Mouse (Mus musculus): ENCODE measurements around the gene Fam196b. TPM values are rescaled to one million over a fixed set of nuclear protein-coding genes. Genes with fewer than 3 reads are reported as not detected.

The Fam196b gene
- polyA plus RNA-seq, 1 experiment from 2014 or later, result 0.21 TPM

DNA sequence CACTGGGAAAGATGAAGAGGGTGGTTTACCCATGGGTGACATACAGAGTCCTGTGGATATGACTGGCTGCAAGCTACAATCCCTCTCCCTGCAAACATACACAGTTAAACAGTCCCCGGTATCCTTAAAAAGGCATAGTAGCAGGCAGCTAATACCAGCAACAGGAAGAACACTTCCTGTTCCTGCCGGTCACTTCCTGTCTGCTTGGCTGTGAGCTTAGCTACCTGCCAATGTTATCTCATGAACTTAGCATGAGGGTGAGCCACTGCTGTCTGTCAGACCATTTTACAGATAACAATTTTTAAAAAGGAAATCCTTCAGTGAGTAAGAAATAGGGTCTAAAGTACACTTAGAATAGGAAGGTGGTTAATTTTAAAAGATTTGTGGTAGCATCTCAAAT lies 83.9 kb downstream of the Fam196b start:
- Histone ChIP-seq H3K9ac (ENCODE audit: low read length) (no peak overlapping the region), H3K4me3 (ENCODE audit: low read depth, low read length) (no peak overlapping the region), H3K27ac (replicated peaks; ENCODE audit: low read depth, low read length) (no peak overlapping the region), H3K4me1 (ENCODE audit: control insufficient read depth, insufficient read depth, low read length) (no peaks in the 10 kb centered on the region), H3K9me3 (ENCODE audit: control insufficient read depth, low read length) (no peaks in the 10 kb centered on the region), H3K27me3 (ENCODE audit: control insufficient read depth, insufficient read depth, low read length) (no peaks in the 10 kb centered on the region), H3K4me2 (ENCODE audit: low read depth, severe bottlenecking) (no peak overlapping the region), H3K36me3 (ENCODE audit: control insufficient read depth, insufficient read depth, low read length) (no peaks in the 10 kb centered on the region)
- DNase-seq (ENCODE audit: low spot score) (no peak), ATAC-seq (ENCODE audit: insufficient number of reproducible peaks, low FRiP score, low TSS enrichment, low read depth) (no peak)
- WGBS, result 93% methylated on average over 2 of the region's 2 CpGs

DNA sequence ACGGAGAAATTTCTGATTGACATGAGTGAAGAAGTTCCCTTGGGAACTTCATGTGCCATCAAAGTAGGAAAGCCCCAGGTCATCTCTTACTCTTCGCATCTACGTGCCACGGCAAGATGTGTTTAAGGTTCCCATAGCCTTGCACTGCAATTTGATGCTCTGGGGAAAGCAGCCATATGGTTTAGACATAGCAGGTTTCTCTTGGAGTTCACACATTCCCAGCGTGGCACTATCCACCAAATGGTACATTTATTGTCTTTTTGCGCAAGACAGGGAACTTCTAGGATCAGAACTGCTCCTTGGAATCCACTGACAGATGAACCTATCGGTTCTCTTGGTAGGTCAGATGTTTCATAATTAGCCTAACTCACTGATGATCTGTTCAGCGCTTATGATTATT lies 86.7 kb downstream of the Fam196b start:
- no peaks in the 10 kb centered on the region for H3K9me3 ChIP-seq (ENCODE audit: control insufficient read depth, low read length)
- WGBS, result 82% methylated on average over 8 of the region's 8 CpGs
- H3K27ac ChIP-seq (replicated peaks; ENCODE audit: low read depth, low read length), result no peak overlapping the region
- no peak overlapping the region for H3K4me3 ChIP-seq (ENCODE audit: low read depth, low read length)
- no peak overlapping the region for H3K4me2 ChIP-seq (ENCODE audit: low read depth, severe bottlenecking)
- no peaks in the 10 kb centered on the region for H3K36me3 ChIP-seq (ENCODE audit: control insufficient read depth, insufficient read depth, low read length)
- H3K9ac ChIP-seq (ENCODE audit: low read length), result no peak overlapping the region
- no peaks in the 10 kb centered on the region for H3K27me3 ChIP-seq (ENCODE audit: control insufficient read depth, insufficient read depth, low read length)
- H3K4me1 ChIP-seq (ENCODE audit: control insufficient read depth, insufficient read depth, low read length), result no peaks in the 10 kb centered on the region
- DNase-seq (ENCODE audit: low spot score), result no peak
- ATAC-seq (ENCODE audit: insufficient number of reproducible peaks, low FRiP score, low TSS enrichment, low read depth), result no peak

GRCm38 (mm10) chr11:34405311-34405710 lies 90.7 kb downstream of the Fam196b start:
- WGBS, result 89% methylated on average over 1 of the region's 1 CpGs
- Histone ChIP-seq H3K9me3 (ENCODE audit: control insufficient read depth, low read length) (no peaks in the 10 kb centered on the region), H3K9ac (ENCODE audit: low read length) (no peak overlapping the region), H3K27ac (replicated peaks; ENCODE audit: low read depth, low read length) (no peak overlapping the region), H3K4me1 (ENCODE audit: control insufficient read depth, insufficient read depth, low read length) (no peaks in the 10 kb centered on the region), H3K27me3 (ENCODE audit: control insufficient read depth, insufficient read depth, low read length) (no peaks in the 10 kb centered on the region), H3K4me2 (ENCODE audit: low read depth, severe bottlenecking) (no peak overlapping the region), H3K4me3 (ENCODE audit: low read depth, low read length) (no peak overlapping the region), H3K36me3 (ENCODE audit: control insufficient read depth, insufficient read depth, low read length) (no peaks in the 10 kb centered on the region)
- ATAC-seq (ENCODE audit: insufficient number of reproducible peaks, low FRiP score, low TSS enrichment, low read depth), result no peak
- DNase-seq (ENCODE audit: low spot score), result no peak

GRCm38 (mm10) chr11:34406309-34406708 lies 91.7 kb downstream of the Fam196b start:
- 61% methylated on average over 8 of the region's 8 CpGs for WGBS
- Histone ChIP-seq H3K9me3 (ENCODE audit: control insufficient read depth, low read length) (no peaks in the 10 kb centered on the region), H3K4me2 (ENCODE audit: low read depth, severe bottlenecking) (no peak overlapping the region), H3K36me3 (ENCODE audit: control insufficient read depth, insufficient read depth, low read length) (no peaks in the 10 kb centered on the region), H3K9ac (ENCODE audit: low read length) (no peak overlapping the region), H3K27ac (replicated peaks; ENCODE audit: low read depth, low read length) (no peak overlapping the region), H3K27me3 (ENCODE audit: control insufficient read depth, insufficient read depth, low read length) (no peaks in the 10 kb centered on the region), H3K4me3 (ENCODE audit: low read depth, low read length) (no peak overlapping the region), H3K4me1 (ENCODE audit: control insufficient read depth, insufficient read depth, low read length) (no peaks in the 10 kb centered on the region)
- DNase-seq (ENCODE audit: low spot score) (no peak), ATAC-seq (ENCODE audit: insufficient number of reproducible peaks, low FRiP score, low TSS enrichment, low read depth) (no peak)

DNA sequence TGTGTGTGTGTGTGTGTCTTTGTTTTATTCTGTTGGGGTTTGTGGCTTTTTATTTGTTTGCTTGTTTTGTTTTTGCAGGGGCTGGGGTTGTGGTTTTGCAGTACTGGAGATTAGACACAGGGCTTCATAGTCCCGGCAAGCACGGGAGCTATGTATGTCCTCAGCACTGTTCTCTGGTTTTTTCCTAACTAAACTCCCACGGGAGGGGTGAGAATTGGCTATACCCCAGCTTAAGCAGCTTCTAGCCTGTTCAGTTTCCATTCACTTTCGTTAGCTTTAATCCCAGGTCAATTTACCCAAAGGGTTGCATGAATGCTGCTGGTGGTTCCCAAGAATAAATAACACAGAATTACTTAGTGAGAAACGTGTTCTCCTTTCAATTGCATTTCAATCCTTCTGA lies 92.2 kb downstream of the Fam196b start:
- Histone ChIP-seq H3K4me2 (ENCODE audit: low read depth, severe bottlenecking) (no peak overlapping the region), H3K9me3 (ENCODE audit: control insufficient read depth, low read length) (no peaks in the 10 kb centered on the region), H3K4me3 (ENCODE audit: low read depth, low read length) (no peak overlapping the region), H3K36me3 (ENCODE audit: control insufficient read depth, insufficient read depth, low read length) (no peaks in the 10 kb centered on the region), H3K9ac (ENCODE audit: low read length) (no peak overlapping the region), H3K27me3 (ENCODE audit: control insufficient read depth, insufficient read depth, low read length) (no peaks in the 10 kb centered on the region), H3K4me1 (ENCODE audit: control insufficient read depth, insufficient read depth, low read length) (no peaks in the 10 kb centered on the region), H3K27ac (replicated peaks; ENCODE audit: low read depth, low read length) (no peak overlapping the region)
- DNase-seq (ENCODE audit: low spot score), result no peak
- no peak for ATAC-seq (ENCODE audit: insufficient number of reproducible peaks, low FRiP score, low TSS enrichment, low read depth)
- WGBS, result 65% methylated on average over 5 of the region's 5 CpGs

GRCm38 (mm10) chr11:34415884-34416618 lies 101.4 kb downstream of the Fam196b start:
- H3K4me3 ChIP-seq (ENCODE audit: low read depth, low read length), result no peak overlapping the region
- H3K4me1 ChIP-seq (ENCODE audit: control insufficient read depth, insufficient read depth, low read length), result no peaks in the 10 kb centered on the region
- ATAC-seq (ENCODE audit: insufficient number of reproducible peaks, low FRiP score, low TSS enrichment, low read depth) (no peak), DNase-seq (ENCODE audit: low spot score) (no peak)
- H3K4me2 ChIP-seq (ENCODE audit: low read depth, severe bottlenecking), result no peak overlapping the region
- H3K27ac ChIP-seq (replicated peaks; ENCODE audit: low read depth, low read length), result no peak overlapping the region
- no peaks in the 10 kb centered on the region for H3K27me3 ChIP-seq (ENCODE audit: control insufficient read depth, insufficient read depth, low read length)
- no peaks in the 10 kb centered on the region for H3K9me3 ChIP-seq (ENCODE audit: control insufficient read depth, low read length)
- H3K36me3 ChIP-seq (ENCODE audit: control insufficient read depth, insufficient read depth, low read length), result no peaks in the 10 kb centered on the region
- H3K9ac ChIP-seq (ENCODE audit: low read length), result no peak overlapping the region
- 64% methylated on average over 9 of the region's 9 CpGs for WGBS

GRCm38 (mm10) chr11:34416619-34416979 lies 102.0 kb downstream of the Fam196b start:
- no peak overlapping the region for H3K4me3 ChIP-seq (ENCODE audit: low read depth, low read length)
- H3K27me3 ChIP-seq (ENCODE audit: control insufficient read depth, insufficient read depth, low read length), result no peaks in the 10 kb centered on the region
- H3K9ac ChIP-seq (ENCODE audit: low read length), result no peak overlapping the region
- DNase-seq (ENCODE audit: low spot score) (no peak), ATAC-seq (ENCODE audit: insufficient number of reproducible peaks, low FRiP score, low TSS enrichment, low read depth) (no peak)
- no peaks in the 10 kb centered on the region for H3K4me1 ChIP-seq (ENCODE audit: control insufficient read depth, insufficient read depth, low read length)
- no peak overlapping the region for H3K27ac ChIP-seq (replicated peaks; ENCODE audit: low read depth, low read length)
- 76% methylated on average over 3 of the region's 3 CpGs for WGBS
- no peaks in the 10 kb centered on the region for H3K36me3 ChIP-seq (ENCODE audit: control insufficient read depth, insufficient read depth, low read length)
- no peak overlapping the region for H3K4me2 ChIP-seq (ENCODE audit: low read depth, severe bottlenecking)
- H3K9me3 ChIP-seq (ENCODE audit: control insufficient read depth, low read length), result no peaks in the 10 kb centered on the region

DNA sequence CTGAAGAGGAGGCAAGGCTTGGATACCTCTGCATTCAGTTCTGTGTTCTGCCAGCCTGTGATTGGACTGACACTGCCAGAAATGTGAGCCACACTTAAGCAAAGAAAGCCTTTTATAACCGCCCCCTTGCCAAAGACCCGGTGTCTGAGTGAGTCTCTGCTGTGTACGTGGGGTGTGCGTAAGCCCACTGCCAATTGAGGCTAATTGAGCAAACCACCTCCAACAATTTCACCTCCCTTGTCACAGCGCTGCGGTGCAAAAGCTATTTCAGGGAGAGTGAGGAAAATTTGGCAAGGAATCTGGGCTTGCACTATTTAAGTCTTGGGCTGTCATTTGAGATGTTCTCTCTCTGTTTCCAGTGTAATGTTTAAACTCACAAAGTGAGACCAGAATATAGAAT lies 106.4 kb downstream of the Fam196b start:
- no peak overlapping the region for H3K4me3 ChIP-seq (ENCODE audit: low read depth, low read length)
- H3K36me3 ChIP-seq (ENCODE audit: control insufficient read depth, insufficient read depth, low read length), result no peaks in the 10 kb centered on the region
- no peak overlapping the region for H3K9ac ChIP-seq (ENCODE audit: low read length)
- DNase-seq (ENCODE audit: low spot score), result no peak
- no peaks in the 10 kb centered on the region for H3K27me3 ChIP-seq (ENCODE audit: control insufficient read depth, insufficient read depth, low read length)
- no peaks in the 10 kb centered on the region for H3K4me1 ChIP-seq (ENCODE audit: control insufficient read depth, insufficient read depth, low read length)
- H3K27ac ChIP-seq (replicated peaks; ENCODE audit: low read depth, low read length), result no peak overlapping the region
- H3K4me2 ChIP-seq (ENCODE audit: low read depth, severe bottlenecking), result no peak overlapping the region
- ATAC-seq (ENCODE audit: insufficient number of reproducible peaks, low FRiP score, low TSS enrichment, low read depth), result no peak
- 71% methylated on average over 6 of the region's 6 CpGs for WGBS
- no peaks in the 10 kb centered on the region for H3K9me3 ChIP-seq (ENCODE audit: control insufficient read depth, low read length)

- Histone ChIP-seq H3K9me3 (ENCODE audit: control insufficient read depth, low read length) (no peaks in the 10 kb centered on the region), H3K4me1 (ENCODE audit: control insufficient read depth, insufficient read depth, low read length) (no peaks in the 10 kb centered on the region), H3K4me2 (ENCODE audit: low read depth, severe bottlenecking) (no peak overlapping the region), H3K27me3 (ENCODE audit: control insufficient read depth, insufficient read depth, low read length) (no peaks in the 10 kb centered on the region), H3K36me3 (ENCODE audit: control insufficient read depth, insufficient read depth, low read length) (no peaks in the 10 kb centered on the region), H3K4me3 (ENCODE audit: low read depth, low read length) (no peak overlapping the region), H3K9ac (ENCODE audit: low read length) (no peak overlapping the region), H3K27ac (replicated peaks; ENCODE audit: low read depth, low read length) (no peak overlapping the region)
- ATAC-seq (ENCODE audit: insufficient number of reproducible peaks, low FRiP score, low TSS enrichment, low read depth), result no peak
- no peak for DNase-seq (ENCODE audit: low spot score)
- 60% methylated on average over 1 of the region's 1 CpGs for WGBS
Observed at GRCm38 (mm10) chr11:34424546-34424945, 109.9 kb downstream of the Fam196b start.
